Mouse (Mus musculus) liver, embryonic 14.5 days (tissue): ENCODE measurements around the gene Pah. TPM values are rescaled to one million over a fixed set of nuclear protein-coding genes. Genes with fewer than 3 reads are reported as not detected.

Experiments
- ATAC-seq: fragments of 200-750 bp; cut with Nextera tagmentation; 2 replicates; pipeline ENCODE4 v1.8.0; 2017; ENCODE audit warnings: moderate number of reproducible peaks, mild to moderate bottlenecking, moderate library complexity; ENCODE audit not compliant: insufficient read depth
- DNase-seq, 3 experiments: peaks; one replicate each; pipeline ENCODE4 v3.0.0-alpha.2; 2012 to 2013; ENCODE audit warnings: low read depth in 3 of 3, low spot score in 3 of 3
- H3K27ac ChIP-seq: fragments of 300-500 bp; sonication (generic); 2 replicates; pipeline ENCODE4 v1.5.1; 2014; ENCODE audit warnings: moderate library complexity, mild to moderate bottlenecking, control low read depth, inconsistent platforms
- H3K27me3 ChIP-seq: fragments of 300-500 bp; sonication (generic); 2 replicates; pipeline ENCODE4 v1.6.1; 2014; ENCODE audit warnings: mild to moderate bottlenecking, low read length, moderate library complexity; ENCODE audit not compliant: control insufficient read depth, insufficient read depth
- H3K36me3 ChIP-seq: fragments of 300-500 bp; sonication (generic); replicated peaks from 2 replicates; pipeline ENCODE4 v1.6.1; 2014; ENCODE audit warnings: low read depth; ENCODE audit not compliant: control insufficient read depth, insufficient read depth
- H3K4me1 ChIP-seq, 2 experiments: fragments of 200-500 bp in 1 of 2; fragments of 300-500 bp in 1 of 2; sonication (generic) in 1 of 2; replicated peaks; 2 replicates each; pipeline ENCODE4 v1.6.1; 2012 to 2014; ENCODE audit warnings: antibody characterized with exemption in 1 of 2, inconsistent platforms in 1 of 2, low read length in 1 of 2; ENCODE audit not compliant: control insufficient read depth in 2 of 2, insufficient read depth in 2 of 2
- H3K4me2 ChIP-seq: fragments of 300-500 bp; sonication (generic); 2 replicates; pipeline ENCODE4 v1.6.1; 2014; ENCODE audit warnings: low read depth, mild to moderate bottlenecking, control low read depth, moderate library complexity
- H3K4me3 ChIP-seq, 2 experiments: fragments of 200-500 bp in 1 of 2; fragments of 300-500 bp in 1 of 2; sonication (generic) in 1 of 2; 2 replicates each; pipeline ENCODE4 v1.5.1; 2012 to 2014; ENCODE audit warnings: low read depth in 2 of 2, low read length in 2 of 2, mild to moderate bottlenecking in 2 of 2, control low read depth in 1 of 2, inconsistent platforms in 1 of 2, moderate library complexity in 1 of 2; ENCODE audit not compliant: insufficient read depth in 1 of 2
- H3K9ac ChIP-seq: fragments of 300-500 bp; sonication (generic); replicated peaks from 2 replicates; pipeline ENCODE4 v1.6.1; 2014; ENCODE audit warnings: mild to moderate bottlenecking, control low read depth, moderate library complexity
- H3K9me3 ChIP-seq: fragments of 300-500 bp; sonication (generic); 2 replicates; pipeline ENCODE4 v1.6.1; 2016; ENCODE audit warnings: low read length, mixed read lengths; ENCODE audit not compliant: control insufficient read depth
- CTCF ChIP-seq: IDR thresholded peaks from 2 replicates; pipeline ENCODE4 v1.5.1; 2016; ENCODE audit warnings: antibody characterized with exemption, low read depth, control low read depth
- EP300 ChIP-seq: IDR thresholded peaks from 2 replicates; pipeline ENCODE4 v1.6.1; 2016; ENCODE audit warnings: antibody characterized with exemption, low read depth
- WGBS: fragments of 180-500 bp; shearing (Covaris S2); extraction: QIAGEN DNeasy Blood & Tissue Kit; methylation state at CpG from one replicate; pipeline ENCODE4 v1.1.7; 2014; ENCODE audit not compliant: insufficient replicate concordance; 5-methylcytosine and 5-hydroxymethylcytosine counted together
- polyA plus RNA-seq, 2 experiments: library from polyadenylated mRNA; depleted of rRNA in 1 of 2; stranded (reverse) in 1 of 2; unstranded in 1 of 2; fragments of >200 nt; fragmentation: Nextera tagmentation in 1 of 2; extraction: Ambion mirVana in 1 of 2; gene quantifications; 2 replicates each; pipeline versions ENCODE4 v1.2.1 to v1.2.3; 2012 to 2014

Gene Pah
- polyA plus RNA-seq, 2 experiments: 20.9 to 33.2 TPM

DNA sequence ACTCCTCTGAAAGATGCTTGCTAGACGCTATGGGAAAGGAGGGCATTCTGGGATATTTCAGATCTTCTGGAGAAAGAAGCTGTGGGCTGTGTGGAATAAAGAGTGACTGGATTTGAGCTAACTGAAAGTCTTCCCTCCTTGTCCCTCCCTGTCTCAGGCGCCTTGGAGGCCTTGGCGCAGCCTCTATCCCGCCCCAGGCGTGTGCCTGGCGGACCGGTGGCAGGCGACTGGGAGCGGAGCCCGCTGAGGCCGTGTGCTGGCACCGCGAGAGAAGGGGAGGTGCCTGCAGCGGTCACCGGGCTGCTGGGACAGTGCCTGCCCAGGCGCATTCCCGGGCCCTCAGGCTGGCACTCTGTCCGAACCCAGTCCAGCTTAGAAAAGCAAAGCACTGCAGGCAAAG, 27.0 kb upstream of the Pah start:
- DNase-seq: no peak
- Histone ChIP-seq H3K4me3 (no peak overlapping the region), H3K9ac (no peak overlapping the region), H3K4me2 (no peak overlapping the region), H3K36me3 (no peaks in the 10 kb centered on the region), H3K27me3 (peaks cover 48% of the 10 kb centered on the region), H3K27ac (no peak overlapping the region), H3K9me3 (no peaks in the 10 kb centered on the region), H3K4me1 (no peaks in the 10 kb centered on the region)
- ATAC-seq: no peak
- TF ChIP-seq CTCF (no peak), EP300 (no peak)
- WGBS: under 1% methylated on average over 16 of the region's 18 CpGs

DNA sequence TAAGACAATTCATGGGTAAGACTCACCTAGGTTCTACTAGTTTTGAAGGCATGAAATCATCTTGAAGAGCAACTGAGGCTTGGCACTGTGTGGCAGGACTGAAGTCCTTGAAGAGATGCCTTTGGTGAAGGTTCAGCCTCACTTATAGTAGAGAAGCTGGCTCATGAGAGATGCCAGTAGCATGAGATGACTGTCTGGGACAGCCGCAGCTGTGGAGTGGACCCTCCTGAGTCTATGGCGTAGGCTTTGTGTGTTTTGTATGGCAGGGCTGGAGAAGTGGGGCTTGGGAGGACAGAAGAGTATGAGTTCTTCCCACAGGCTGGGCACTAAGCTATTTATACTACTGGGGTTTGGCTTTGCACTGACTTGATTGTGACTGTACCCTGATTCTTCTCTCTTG, 24.5 kb upstream of the Pah start:
- Histone ChIP-seq H3K4me2 (no peak overlapping the region), H3K4me1 (no peaks in the 10 kb centered on the region), H3K27me3 (peaks cover 40% of the 10 kb centered on the region), H3K27ac (no peak overlapping the region), H3K9me3 (no peaks in the 10 kb centered on the region), H3K9ac (no peak overlapping the region), H3K4me3 (no peak overlapping the region), H3K36me3 (no peaks in the 10 kb centered on the region)
- TF ChIP-seq CTCF: no peak
- no peak for TF ChIP-seq EP300
- 51% methylated on average over 2 of the region's 2 CpGs for WGBS
- ATAC-seq: no peak
- no peak for DNase-seq

DNA sequence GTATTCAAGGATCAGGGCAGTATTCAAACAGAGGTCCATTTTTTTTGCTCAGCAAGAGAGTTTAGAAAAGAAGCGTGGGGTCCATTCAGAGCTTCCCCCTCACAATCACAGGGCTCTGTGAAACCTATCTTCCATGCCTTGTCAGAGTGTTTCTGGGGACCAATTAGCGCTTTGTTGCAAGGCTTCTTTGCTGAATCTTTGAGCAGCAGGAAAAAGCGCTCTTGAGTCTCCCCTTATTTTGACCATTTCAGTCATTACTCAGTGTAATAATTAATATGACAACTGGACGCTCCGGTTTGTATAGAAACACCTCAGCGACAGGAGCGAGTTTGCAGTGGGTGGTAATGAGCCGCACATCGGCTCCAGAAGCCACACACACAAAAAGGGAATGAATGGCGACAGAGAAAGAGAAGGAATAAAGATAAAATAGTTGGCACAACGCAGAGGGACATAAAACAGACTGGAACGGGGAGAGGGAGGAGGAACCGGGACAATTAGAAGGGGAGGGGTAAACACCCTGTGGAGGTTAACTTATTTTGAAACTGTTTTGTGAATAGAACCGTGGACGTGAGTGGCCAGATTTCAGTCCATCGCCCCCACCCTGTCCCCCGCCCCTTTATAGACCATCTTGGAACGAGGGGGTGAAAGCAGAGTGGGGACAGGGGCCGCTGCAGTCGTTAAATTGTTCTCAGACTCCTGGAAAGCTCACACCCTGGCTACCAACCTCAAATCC, 20.5 kb upstream of the Pah start:
- H3K4me2 ChIP-seq: no peak overlapping the region
- H3K27me3 ChIP-seq: peaks cover 8% of the 10 kb centered on the region
- H3K4me1 ChIP-seq: no peaks in the 10 kb centered on the region
- ATAC-seq (no peak), DNase-seq (no peak)
- no peaks in the 10 kb centered on the region for H3K36me3 ChIP-seq
- TF ChIP-seq EP300 (no peak), CTCF (no peak)
- H3K9me3 ChIP-seq: no peaks in the 10 kb centered on the region
- no peak overlapping the region for H3K9ac ChIP-seq
- H3K27ac ChIP-seq: no peak overlapping the region
- WGBS: 22% methylated on average over 20 of the region's 20 CpGs
- H3K4me3 ChIP-seq: no peak overlapping the region

DNA sequence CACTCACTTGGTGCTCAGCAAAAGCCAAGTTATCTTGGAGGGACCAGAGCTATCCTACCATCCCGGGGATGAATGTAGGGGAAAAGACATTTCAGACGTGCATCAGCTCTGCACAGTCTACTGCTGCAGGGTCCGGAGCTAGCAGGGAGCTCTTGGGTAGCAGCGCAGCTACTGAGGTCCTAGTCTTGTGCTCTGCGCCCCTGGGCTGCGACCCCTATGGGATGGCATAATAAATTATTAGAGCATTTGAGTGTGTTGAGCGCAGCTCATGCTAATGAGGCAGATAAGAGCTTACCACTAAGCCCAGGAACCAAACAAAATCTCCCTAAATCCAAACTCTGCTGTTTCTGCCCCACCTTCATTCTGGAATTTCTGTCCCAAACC, 19.9 kb upstream of the Pah start:
- Histone ChIP-seq H3K4me3 (no peak overlapping the region), H3K9me3 (no peaks in the 10 kb centered on the region), H3K4me2 (no peak overlapping the region), H3K27ac (no peak overlapping the region), H3K27me3 (peaks cover 8% of the 10 kb centered on the region), H3K36me3 (no peaks in the 10 kb centered on the region), H3K9ac (no peak overlapping the region), H3K4me1 (no peaks in the 10 kb centered on the region)
- 25% methylated on average over 7 of the region's 7 CpGs for WGBS
- ATAC-seq (no peak), DNase-seq (no peak)
- no peak for TF ChIP-seq EP300
- TF ChIP-seq CTCF: no peak

DNA sequence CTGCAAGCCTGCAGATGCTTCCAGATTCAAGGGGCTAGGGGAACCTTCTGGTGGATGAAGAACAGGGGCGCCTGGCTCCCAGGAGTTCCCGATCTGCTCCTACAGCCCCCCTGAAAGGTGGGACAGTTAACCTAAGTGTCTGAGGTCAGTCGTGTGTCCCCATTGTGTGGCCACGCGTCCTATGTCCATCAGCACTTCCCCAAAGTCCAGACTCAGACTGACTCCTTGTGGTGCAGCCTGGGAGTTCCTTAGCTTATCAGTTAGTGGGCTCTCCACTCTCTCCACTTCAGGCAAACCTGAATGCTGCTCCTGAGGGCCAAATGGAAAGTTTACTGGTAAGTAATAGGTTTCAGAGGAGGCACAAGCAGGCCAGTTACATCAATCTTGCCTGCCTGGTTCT, 19.3 kb upstream of the Pah start:
- Histone ChIP-seq H3K36me3 (no peaks in the 10 kb centered on the region), H3K4me1 (no peaks in the 10 kb centered on the region), H3K9me3 (no peaks in the 10 kb centered on the region), H3K4me3 (no peak overlapping the region), H3K27me3 (peaks cover 8% of the 10 kb centered on the region), H3K4me2 (no peak overlapping the region), H3K9ac (no peak overlapping the region), H3K27ac (no peak overlapping the region)
- ATAC-seq (no peak), DNase-seq (no peak)
- TF ChIP-seq CTCF: no peak
- no peak for TF ChIP-seq EP300
- WGBS: 11% methylated on average over 5 of the region's 5 CpGs
